Comparison of ENCODE assay signal across 11 mouse cellular contexts in the genomic region with DNA sequence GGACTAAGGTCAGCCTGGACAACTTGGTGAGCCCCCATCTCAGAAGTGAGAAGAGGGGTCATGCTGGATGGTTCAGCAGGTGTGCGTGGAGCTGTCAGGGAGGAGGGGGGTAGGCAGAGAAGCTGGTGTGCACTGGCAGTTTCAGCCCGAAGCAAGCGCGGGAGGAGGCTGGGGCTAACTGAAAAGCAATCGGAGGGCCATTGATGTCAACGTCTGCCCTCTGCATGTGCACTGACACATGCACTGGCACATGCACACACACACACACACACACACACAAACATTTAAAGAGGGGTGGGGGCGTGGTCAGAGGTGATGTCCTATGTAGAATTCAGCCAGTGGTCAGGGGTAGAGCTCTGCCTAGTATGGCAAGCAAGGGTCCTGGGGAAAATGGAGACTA. TPM values are rescaled to one million over a fixed set of nuclear protein-coding genes. Genes with fewer than 3 reads are reported as not detected.
A peak's percentile ranks its signal among the peaks of the same experiment; 100 is the strongest.
DNase-seq lines count a peak whose midpoint lies in the region; ATAC-seq and TF ChIP-seq lines count a peak whose summit lies in the region.
"Had no signal": no experiment of that assay in that cellular context is flagged by ENCODE, and none has a peak within 500 bp of the region (broad histone marks: within the 10 kb centered on the region; RNA-seq: fewer than 3 reads in every experiment).

No protein-coding gene starts in this region.

- no peak overlapping the region; the same call in 1 of the 2 replicates for H3K4me2 ChIP-seq in intestine, postnatal 0 days (replicated peaks; ENCODE audit: low read depth)
- no peak overlapping the region for H3K4me2 ChIP-seq in intestine, embryonic 16.5 days (ENCODE audit: low read depth, low read length)
- H3K4me2 ChIP-seq in embryonic facial prominence, embryonic 14.5 days (ENCODE audit: low read depth, low read length) = peak overlapping the region; percentile 42; the same call in 1 of the 2 replicates
- peak overlapping the region; percentile 62 for H3K4me2 ChIP-seq in hindbrain, embryonic 12.5 days (replicated peaks)
- peak overlapping the region; percentile 61 for H3K4me2 ChIP-seq in midbrain, embryonic 16.5 days (ENCODE audit: low read length)

- TF ChIP-seq CTCF in intestine, postnatal 0 days (IDR thresholded peaks at IDR 0.05; ENCODE audit: low read depth) = no peak

- peaks cover 16% of the 10 kb centered on the region; the same call in 1 of the 2 replicates for H3K27me3 ChIP-seq in intestine, postnatal 0 days (replicated peaks; ENCODE audit: control insufficient read depth, insufficient read depth, low read length)
- peaks cover 15% of the 10 kb centered on the region for H3K27me3 ChIP-seq in intestine, embryonic 16.5 days (replicated peaks; ENCODE audit: control insufficient read depth, insufficient read depth, low read length)
- H3K27me3 ChIP-seq in embryonic facial prominence, embryonic 14.5 days (replicated peaks; ENCODE audit: control insufficient read depth, insufficient read depth, low read length) = peaks cover 30% of the 10 kb centered on the region
- H3K27me3 ChIP-seq in hindbrain, embryonic 12.5 days = peaks cover 17% of the 10 kb centered on the region; the same call in 1 of the 2 replicates
- H3K27me3 ChIP-seq in midbrain, embryonic 16.5 days (ENCODE audit: control insufficient read depth, insufficient read depth, low read depth, low read length) = no peaks in the 10 kb centered on the region

- H3K27ac ChIP-seq in intestine, postnatal 0 days (ENCODE audit: low read depth, low read length) = 0 out of 2 replicates have a peak overlapping the region, but pooled peaks have one; percentile 95
- H3K27ac ChIP-seq in intestine, embryonic 16.5 days (ENCODE audit: low read length) = no peak overlapping the region
- H3K27ac ChIP-seq in embryonic facial prominence, embryonic 14.5 days (replicated peaks; ENCODE audit: low read depth, low read length) = no peak overlapping the region
- H3K27ac ChIP-seq in hindbrain, embryonic 12.5 days = peak overlapping the region; percentile 85
- peak overlapping the region; percentile 90 for H3K27ac ChIP-seq in midbrain, embryonic 16.5 days (ENCODE audit: low read length)
- H3K27ac ChIP-seq: heart, embryonic 13.5 days had no signal

- no peak overlapping the region for H3K4me3 ChIP-seq in intestine, postnatal 0 days (ENCODE audit: low read depth, low read length)
- no peak overlapping the region for H3K4me3 ChIP-seq in intestine, embryonic 16.5 days (ENCODE audit: low read length)
- no peak overlapping the region for H3K4me3 ChIP-seq in embryonic facial prominence, embryonic 14.5 days (ENCODE audit: low read depth, low read length)
- H3K4me3 ChIP-seq in hindbrain, embryonic 12.5 days = peak overlapping the region; percentile 58
- peak overlapping the region; percentile 60 for H3K4me3 ChIP-seq in midbrain, embryonic 16.5 days (ENCODE audit: low read depth, low read length)

- 62% methylated on average over 7 of the region's 7 CpGs for WGBS in intestine, postnatal 0 days
- WGBS in intestine, embryonic 16.5 days = 56% methylated on average over 7 of the region's 7 CpGs
- WGBS in embryonic facial prominence, embryonic 14.5 days = 47% methylated on average over 7 of the region's 7 CpGs
- WGBS in hindbrain, embryonic 12.5 days = 48% methylated on average over 7 of the region's 7 CpGs
- 53% methylated on average over 7 of the region's 7 CpGs for WGBS in midbrain, embryonic 16.5 days

- no peak overlapping the region for H3K9ac ChIP-seq in intestine, postnatal 0 days (ENCODE audit: low read depth, low read length)
- H3K9ac ChIP-seq in intestine, embryonic 16.5 days (ENCODE audit: low read depth, low read length) = no peak overlapping the region
- no peak overlapping the region for H3K9ac ChIP-seq in embryonic facial prominence, embryonic 14.5 days (ENCODE audit: low read depth, low read length)
- H3K9ac ChIP-seq in hindbrain, embryonic 12.5 days = peak overlapping the region; percentile 27; the same call in 1 of the 2 replicates
- H3K9ac ChIP-seq in midbrain, embryonic 16.5 days (ENCODE audit: low read depth, low read length) = no peak overlapping the region
- H3K9ac ChIP-seq: heart, embryonic 13.5 days; lung, embryonic 14.5 days had no signal

- ATAC-seq in intestine, postnatal 0 days = no peak
- ATAC-seq in intestine, embryonic 16.5 days = no peak
- no peak for ATAC-seq in embryonic facial prominence, embryonic 14.5 days (ENCODE audit: low read depth)
- ATAC-seq in hindbrain, embryonic 12.5 days (ENCODE audit: low FRiP score) = 0 out of 2 replicates have a peak, but pooled peaks have one; percentile 1
- ATAC-seq in midbrain, embryonic 16.5 days = 0 out of 2 replicates have a peak, but pooled peaks have one; percentile 0
- ATAC-seq in monocyte, adult 5-6 weeks (replicated peaks; ENCODE audit: insufficient number of reproducible peaks, low FRiP score, low TSS enrichment, poor library complexity, severe bottlenecking) = no peak

- DNase-seq in embryonic facial prominence, embryonic 14.5 days (ENCODE audit: low spot score) = no peak
- DNase-seq in kidney, adult 11 months = no peak
- DNase-seq in kidney, adult 8-10 months = no peak
- DNase-seq: gastrocnemius, postnatal 25 days had no signal

- H3K36me3 ChIP-seq in intestine, postnatal 0 days (ENCODE audit: control insufficient read depth, insufficient read depth) = no peaks in the 10 kb centered on the region
- H3K36me3 ChIP-seq in intestine, embryonic 16.5 days (ENCODE audit: control insufficient read depth, insufficient read depth, low read length) = no peaks in the 10 kb centered on the region
- H3K36me3 ChIP-seq in embryonic facial prominence, embryonic 14.5 days (ENCODE audit: control insufficient read depth, insufficient read depth, low read length) = no peaks in the 10 kb centered on the region
- no peaks in the 10 kb centered on the region for H3K36me3 ChIP-seq in hindbrain, embryonic 12.5 days
- no peaks in the 10 kb centered on the region for H3K36me3 ChIP-seq in midbrain, embryonic 16.5 days (ENCODE audit: control insufficient read depth, insufficient read depth, low read length)
- H3K36me3 ChIP-seq: heart, embryonic 13.5 days had no signal

- H3K9me3 ChIP-seq in intestine, postnatal 0 days (ENCODE audit: control insufficient read depth) = no peaks in the 10 kb centered on the region
- H3K9me3 ChIP-seq in intestine, embryonic 16.5 days (ENCODE audit: control insufficient read depth, low read length) = no peaks in the 10 kb centered on the region
- no peaks in the 10 kb centered on the region for H3K9me3 ChIP-seq in embryonic facial prominence, embryonic 14.5 days (ENCODE audit: control insufficient read depth, low read length)
- no peaks in the 10 kb centered on the region for H3K9me3 ChIP-seq in hindbrain, embryonic 12.5 days (replicated peaks)
- H3K9me3 ChIP-seq in midbrain, embryonic 16.5 days (replicated peaks; ENCODE audit: control insufficient read depth, low read length, poor library complexity, severe bottlenecking) = no peaks in the 10 kb centered on the region
- H3K9me3 ChIP-seq: heart, embryonic 13.5 days had no signal

- peaks cover 6% of the 10 kb centered on the region; the same call in 1 of the 2 replicates for H3K4me1 ChIP-seq in intestine, postnatal 0 days (replicated peaks; ENCODE audit: control insufficient read depth, insufficient read depth, low read length)
- peaks cover 24% of the 10 kb centered on the region for H3K4me1 ChIP-seq in intestine, embryonic 16.5 days (ENCODE audit: control insufficient read depth, insufficient read depth, low read length)
- peaks cover 9% of the 10 kb centered on the region for H3K4me1 ChIP-seq in embryonic facial prominence, embryonic 14.5 days (ENCODE audit: control insufficient read depth, insufficient read depth, low read length)
- peaks cover 38% of the 10 kb centered on the region for H3K4me1 ChIP-seq in hindbrain, embryonic 12.5 days
- H3K4me1 ChIP-seq in midbrain, embryonic 16.5 days (ENCODE audit: control insufficient read depth, insufficient read depth, low read length) = peaks cover 34% of the 10 kb centered on the region

RNA-seq across cellular contexts. Expression of gene Atcay, which starts 0.8 kb away (rescaled TPM):
- 0.90 and 1.1 TPM in 2 replicates for polyA plus RNA-seq in intestine, postnatal 0 days (2015; fragmentation: Nextera tagmentation; extraction: Ambion mirVana)
- polyA plus RNA-seq in intestine, embryonic 16.5 days (2015; fragmentation: Nextera tagmentation; extraction: Ambion mirVana) = 1.4 and 1.5 TPM in 2 replicates
- 2.3 and 2.4 TPM in 2 replicates for polyA plus RNA-seq in embryonic facial prominence, embryonic 14.5 days (2014; fragmentation: Nextera tagmentation; extraction: Ambion mirVana)
- 33.7 and 36.8 TPM in 2 replicates for polyA plus RNA-seq in hindbrain, embryonic 12.5 days (2016; fragmentation: Nextera tagmentation; extraction: Ambion mirVana)
- polyA plus RNA-seq in midbrain, embryonic 16.5 days (2015; fragmentation: Nextera tagmentation; extraction: Ambion mirVana) = 96.8 and 102 TPM in 2 replicates
- not detected in 3 replicates for total RNA-seq in monocyte, adult 5-6 weeks (2017)
- total RNA-seq: gastrocnemius, postnatal 25 days had no signal
- polyA plus RNA-seq: lung, embryonic 14.5 days had no signal

RNA-seq across cellular contexts. Expression of gene Zfr2, which starts 1.5 kb away (rescaled TPM):
- polyA plus RNA-seq in intestine, postnatal 0 days (2015; fragmentation: Nextera tagmentation; extraction: Ambion mirVana) = 3.2 and 3.4 TPM in 2 replicates
- polyA plus RNA-seq in intestine, embryonic 16.5 days (2015; fragmentation: Nextera tagmentation; extraction: Ambion mirVana) = 7.1 and 8.0 TPM in 2 replicates
- polyA plus RNA-seq in embryonic facial prominence, embryonic 14.5 days (2014; fragmentation: Nextera tagmentation; extraction: Ambion mirVana) = 6.5 and 9.7 TPM in 2 replicates
- 14.0 and 15.6 TPM in 2 replicates for polyA plus RNA-seq in hindbrain, embryonic 12.5 days (2016; fragmentation: Nextera tagmentation; extraction: Ambion mirVana)
- 26.5 and 31.0 TPM in 2 replicates for polyA plus RNA-seq in midbrain, embryonic 16.5 days (2015; fragmentation: Nextera tagmentation; extraction: Ambion mirVana)
- total RNA-seq in monocyte, adult 5-6 weeks (2017) = 0.10 to 0.58 TPM in 2 of 3 replicates, not detected in the other

RNA-seq across cellular contexts. Expression of gene Matk, which starts 21.3 kb away (rescaled TPM):
- 0.66 and 1.2 TPM in 2 replicates for polyA plus RNA-seq in intestine, postnatal 0 days (2015; fragmentation: Nextera tagmentation; extraction: Ambion mirVana)
- 2.0 and 2.3 TPM in 2 replicates for polyA plus RNA-seq in intestine, embryonic 16.5 days (2015; fragmentation: Nextera tagmentation; extraction: Ambion mirVana)
- polyA plus RNA-seq in embryonic facial prominence, embryonic 14.5 days (2014; fragmentation: Nextera tagmentation; extraction: Ambion mirVana) = 4.9 and 5.4 TPM in 2 replicates
- polyA plus RNA-seq in hindbrain, embryonic 12.5 days (2016; fragmentation: Nextera tagmentation; extraction: Ambion mirVana) = 6.3 and 6.8 TPM in 2 replicates
- polyA plus RNA-seq in midbrain, embryonic 16.5 days (2015; fragmentation: Nextera tagmentation; extraction: Ambion mirVana) = 43.3 and 67.9 TPM in 2 replicates
- 10.2 to 29.6 TPM (median 11.9 TPM) in 3 replicates for total RNA-seq in monocyte, adult 5-6 weeks (2017)

RNA-seq across cellular contexts. Expression of gene Nmrk2, which starts 29.6 kb away (rescaled TPM):
- polyA plus RNA-seq in intestine, postnatal 0 days (2015; fragmentation: Nextera tagmentation; extraction: Ambion mirVana) = 0.08 and 0.10 TPM in 2 replicates
- 0.17 TPM in 1 of 2 replicates, not detected in the other for polyA plus RNA-seq in intestine, embryonic 16.5 days (2015; fragmentation: Nextera tagmentation; extraction: Ambion mirVana)
- polyA plus RNA-seq in embryonic facial prominence, embryonic 14.5 days (2014; fragmentation: Nextera tagmentation; extraction: Ambion mirVana) = 1.2 and 1.7 TPM in 2 replicates
- polyA plus RNA-seq in hindbrain, embryonic 12.5 days (2016; fragmentation: Nextera tagmentation; extraction: Ambion mirVana) = not detected in 2 replicates
- polyA plus RNA-seq in midbrain, embryonic 16.5 days (2015; fragmentation: Nextera tagmentation; extraction: Ambion mirVana) = 0.19 TPM in 1 of 2 replicates, not detected in the other
- not detected in 3 replicates for total RNA-seq in monocyte, adult 5-6 weeks (2017)
- polyA plus RNA-seq: lung, embryonic 14.5 days had no signal

RNA-seq across cellular contexts. Expression of gene Mrpl54, which starts 35.3 kb away (rescaled TPM):
- 268 and 287 TPM in 2 replicates for polyA plus RNA-seq in intestine, postnatal 0 days (2015; fragmentation: Nextera tagmentation; extraction: Ambion mirVana)
- polyA plus RNA-seq in intestine, embryonic 16.5 days (2015; fragmentation: Nextera tagmentation; extraction: Ambion mirVana) = 240 and 249 TPM in 2 replicates
- 196 and 206 TPM in 2 replicates for polyA plus RNA-seq in embryonic facial prominence, embryonic 14.5 days (2014; fragmentation: Nextera tagmentation; extraction: Ambion mirVana)
- polyA plus RNA-seq in hindbrain, embryonic 12.5 days (2016; fragmentation: Nextera tagmentation; extraction: Ambion mirVana) = 142 and 155 TPM in 2 replicates
- 128 and 130 TPM in 2 replicates for polyA plus RNA-seq in midbrain, embryonic 16.5 days (2015; fragmentation: Nextera tagmentation; extraction: Ambion mirVana)
- total RNA-seq in monocyte, adult 5-6 weeks (2017) = 77.4 to 89.3 TPM (median 78.0 TPM) in 3 replicates

Comparison
In these comparisons a context has a peak if more than half of its experiments do, and no peak if none do; other contexts are left out.
1. H3K27ac ChIP-seq: peak in intestine, postnatal 0 days (single experiment), hindbrain, embryonic 12.5 days (single experiment) and midbrain, embryonic 16.5 days (single experiment); none in intestine, embryonic 16.5 days (single experiment) and embryonic facial prominence, embryonic 14.5 days (single experiment).
2. ATAC-seq: peak in hindbrain, embryonic 12.5 days (single experiment) and midbrain, embryonic 16.5 days (single experiment); none in intestine, postnatal 0 days (single experiment), intestine, embryonic 16.5 days (single experiment), embryonic facial prominence, embryonic 14.5 days (single experiment) and monocyte, adult 5-6 weeks (single experiment).
3. H3K4me2 ChIP-seq: peak in embryonic facial prominence, embryonic 14.5 days (single experiment), hindbrain, embryonic 12.5 days (single experiment) and midbrain, embryonic 16.5 days (single experiment); none in intestine, postnatal 0 days (single experiment) and intestine, embryonic 16.5 days (single experiment).
4. H3K4me3 ChIP-seq: peak in hindbrain, embryonic 12.5 days (single experiment) and midbrain, embryonic 16.5 days (single experiment); none in intestine, postnatal 0 days (single experiment), intestine, embryonic 16.5 days (single experiment) and embryonic facial prominence, embryonic 14.5 days (single experiment).
5. RNA of gene Atcay, which starts 0.8 kb away (polyA plus RNA-seq): 96.8 to 102 TPM in midbrain, embryonic 16.5 days and 33.7 to 36.8 TPM in hindbrain, embryonic 12.5 days; 2.3 to 2.4 TPM in embryonic facial prominence, embryonic 14.5 days, 1.4 to 1.5 TPM in intestine, embryonic 16.5 days and 0.90 to 1.1 TPM in intestine, postnatal 0 days; every median in the first group is over 10 times any median in the second.